Mouse (Mus musculus): ENCODE results near the gene Insm2. TPM values are rescaled to one million over a fixed set of nuclear protein-coding genes. Genes with fewer than 3 reads are reported as not detected.

Gene Insm2
- polyA plus RNA-seq (2015; fragmentation: Illumina TruSeq; extraction: RNeasy Lipid Tissue Mini Kit (QIAGEN cat#74804); ENCODE audit: insufficient read depth, low read depth, low replicate concordance) = not detected

DNA sequence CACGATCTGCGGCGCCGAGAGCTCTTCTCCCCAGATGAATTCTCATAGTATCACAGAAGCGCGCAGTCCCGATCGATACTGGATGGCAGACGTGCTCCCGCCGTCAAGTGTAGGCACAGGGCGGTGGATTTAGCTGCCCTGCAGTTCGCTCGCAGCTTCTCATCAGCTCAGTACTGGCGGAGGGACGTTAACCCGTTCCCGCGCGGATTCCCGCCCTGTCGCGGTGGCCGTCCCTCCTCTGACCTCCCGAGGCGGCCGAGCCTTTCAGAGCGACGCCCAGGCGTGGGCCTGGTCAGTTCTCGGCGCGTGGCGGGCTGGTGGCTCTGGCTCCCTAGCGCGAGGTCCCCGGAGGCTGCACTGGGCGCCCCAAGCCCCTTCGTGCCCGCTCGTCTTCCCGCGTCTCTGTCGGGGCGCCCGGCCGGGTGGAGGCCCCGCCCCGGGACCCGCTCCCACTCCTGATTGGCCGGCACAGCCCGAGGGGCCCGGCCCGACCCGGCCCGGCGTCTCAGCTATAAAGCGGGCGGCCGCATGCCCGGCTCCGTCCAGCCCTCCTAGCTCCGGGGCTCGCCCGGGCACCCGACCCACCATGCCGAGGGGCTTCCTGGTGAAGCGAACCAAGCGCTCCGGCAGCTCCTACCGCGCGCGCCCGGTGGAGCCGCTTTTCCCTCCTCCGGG is at the start of gene Insm2:
Insm2 (plus strand) TSS at position 541 of the 675 bp plus-strand sequence.

DNA sequence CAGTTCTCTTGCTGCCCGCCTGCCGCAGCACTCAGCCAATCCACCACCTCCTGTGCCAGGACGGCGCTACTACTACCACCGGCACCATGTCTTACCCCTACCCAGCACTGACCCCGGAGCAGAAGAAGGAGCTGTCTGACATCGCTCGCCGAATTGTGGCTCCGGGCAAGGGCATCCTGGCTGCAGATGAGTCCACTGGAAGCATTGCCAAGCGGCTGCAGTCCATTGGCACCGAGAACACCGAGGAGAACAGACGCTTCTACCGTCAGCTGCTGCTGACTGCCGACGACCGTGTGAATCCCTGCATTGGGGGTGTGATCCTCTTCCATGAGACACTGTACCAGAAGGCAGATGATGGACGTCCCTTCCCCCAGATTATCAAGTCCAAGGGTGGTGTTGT is 34.0 kb upstream of the Insm2 start, which contains the start of gene Aldoart2:
Aldoart2 (plus strand) TSS at position 34 of the 400 bp plus-strand sequence.

Other genes with a start within 250 kb of the Insm2 start
- gene Psma6, start 215.2 kb upstream of the Insm2 start, polyA plus RNA-seq (2015; fragmentation: Illumina TruSeq; extraction: RNeasy Lipid Tissue Mini Kit (QIAGEN cat#74804); ENCODE audit: insufficient read depth, low read depth, low replicate concordance) = 33.9 TPM
- 18.7 TPM for gene Nfkbia, start 106.8 kb upstream of the Insm2 start, polyA plus RNA-seq (2015; fragmentation: Illumina TruSeq; extraction: RNeasy Lipid Tissue Mini Kit (QIAGEN cat#74804); ENCODE audit: insufficient read depth, low read depth, low replicate concordance)
- not detected for gene Aldoart2, start 34.2 kb upstream of the Insm2 start, polyA plus RNA-seq (2015; fragmentation: Illumina TruSeq; extraction: RNeasy Lipid Tissue Mini Kit (QIAGEN cat#74804); ENCODE audit: insufficient read depth, low read depth, low replicate concordance)
- 12.0 TPM for gene Ralgapa1, start 221.7 kb downstream of the Insm2 start, polyA plus RNA-seq (2015; fragmentation: Illumina TruSeq; extraction: RNeasy Lipid Tissue Mini Kit (QIAGEN cat#74804); ENCODE audit: insufficient read depth, low read depth, low replicate concordance)
- gene Brms1l, start 236.9 kb downstream of the Insm2 start, polyA plus RNA-seq (2015; fragmentation: Illumina TruSeq; extraction: RNeasy Lipid Tissue Mini Kit (QIAGEN cat#74804); ENCODE audit: insufficient read depth, low read depth, low replicate concordance) = 3.4 TPM

All from pancreas, adult 10 weeks (tissue).